Mouse (Mus musculus) spleen, adult 12 weeks (tissue): Measurements from ENCODE around the gene Exph5.

ENCODE experiments used
- DNase-seq: peaks from one replicate; pipeline ENCODE4 v3.0.0; 2022; ENCODE audit warnings: low spot score

Exph5 gene

DNA sequence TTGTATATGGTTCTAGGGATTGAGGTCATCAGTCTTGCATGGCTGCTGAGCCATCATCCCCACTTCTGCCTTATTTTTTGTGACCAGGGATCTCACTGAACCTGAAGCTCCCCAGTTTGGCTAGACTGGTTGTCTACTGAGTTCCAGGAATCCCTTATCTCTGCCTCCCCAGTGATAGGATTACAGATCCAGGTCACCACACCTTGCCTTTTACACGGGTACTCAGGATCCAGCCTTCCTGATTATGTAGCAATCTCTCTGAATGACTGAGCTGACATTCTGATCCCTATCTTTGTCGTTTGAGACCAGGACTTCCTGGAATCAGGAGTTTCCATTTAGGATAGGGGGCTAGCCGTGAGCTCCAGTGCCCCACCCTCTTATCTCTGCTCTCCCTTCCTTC lies 69.9 kb downstream of the Exph5 start:
- DNase-seq: no peak

- DNase-seq: no peak
Observed at GRCm38 (mm10) chr9:53375907-53376306, 74.4 kb downstream of the Exph5 start.

GRCm38 (mm10) chr9:53376820-53377219 lies 75.3 kb downstream of the Exph5 start:
- no peak for DNase-seq

DNA sequence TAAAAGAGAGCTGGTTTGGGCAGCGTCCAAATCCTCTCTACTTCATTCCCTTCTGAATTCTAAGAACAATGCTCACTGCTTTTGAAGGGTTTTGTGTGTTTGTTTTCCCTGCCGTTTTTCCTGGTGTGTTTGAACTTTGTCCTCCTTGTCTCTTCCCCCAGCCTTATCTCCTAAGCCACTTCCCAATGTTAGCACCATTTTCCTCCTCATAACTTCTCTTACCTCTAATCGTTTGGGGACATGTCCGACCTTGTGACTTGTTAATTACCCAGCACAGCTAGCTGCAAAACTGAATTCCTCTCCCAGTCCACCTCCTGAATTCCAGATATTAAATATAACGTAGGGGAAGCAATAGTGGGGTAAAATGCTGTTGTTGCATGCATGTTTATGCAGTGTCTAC lies 76.1 kb downstream of the Exph5 start:
- DNase-seq: no peak

- no peak for DNase-seq
Observed at GRCm38 (mm10) chr9:53378171-53378570, 76.7 kb downstream of the Exph5 start.

DNA sequence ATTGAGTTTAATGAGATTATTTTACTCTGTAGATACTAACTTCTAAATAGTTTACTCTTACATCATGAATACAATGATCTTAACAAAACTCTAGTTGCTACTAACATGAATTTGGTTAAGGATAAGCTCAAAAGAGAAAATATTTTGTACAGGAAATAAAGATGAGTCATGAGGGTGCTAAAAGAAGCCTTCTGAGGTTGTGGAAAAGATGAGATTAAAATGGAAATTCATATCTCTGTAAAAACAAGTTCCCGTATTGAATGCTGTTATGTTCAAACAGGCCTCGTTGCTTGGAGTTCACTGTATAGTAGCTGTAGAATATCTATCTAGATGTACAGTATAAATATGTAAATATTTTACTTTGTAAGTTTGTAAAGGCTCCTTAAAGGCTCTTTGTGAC lies 79.1 kb downstream of the Exph5 start:
- no peak for DNase-seq

DNA sequence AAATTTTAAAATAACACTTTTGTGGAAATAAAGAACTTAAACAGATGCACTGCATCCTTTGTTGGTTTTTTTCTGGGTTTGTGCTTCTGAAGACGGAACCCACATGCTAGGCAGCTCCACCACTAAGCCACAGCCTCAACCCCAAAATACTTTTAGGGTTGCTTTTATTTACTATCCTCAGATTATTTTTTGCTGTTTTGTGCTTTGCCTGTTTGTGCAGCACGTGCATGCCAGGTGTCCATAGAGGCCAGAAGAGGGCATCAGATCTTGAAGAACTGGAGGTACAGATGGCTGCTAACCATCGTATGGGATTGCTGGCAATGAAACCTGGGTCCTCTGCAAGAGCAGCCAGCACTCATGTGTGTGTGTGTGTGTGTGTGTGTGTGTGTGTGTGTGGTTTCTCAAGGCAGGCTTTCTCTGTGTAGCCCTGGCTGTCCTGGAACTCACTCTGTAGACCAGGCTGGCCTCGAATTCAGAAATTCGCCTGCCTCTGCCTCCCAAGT lies 79.7 kb downstream of the Exph5 start:
- no peak for DNase-seq

DNA sequence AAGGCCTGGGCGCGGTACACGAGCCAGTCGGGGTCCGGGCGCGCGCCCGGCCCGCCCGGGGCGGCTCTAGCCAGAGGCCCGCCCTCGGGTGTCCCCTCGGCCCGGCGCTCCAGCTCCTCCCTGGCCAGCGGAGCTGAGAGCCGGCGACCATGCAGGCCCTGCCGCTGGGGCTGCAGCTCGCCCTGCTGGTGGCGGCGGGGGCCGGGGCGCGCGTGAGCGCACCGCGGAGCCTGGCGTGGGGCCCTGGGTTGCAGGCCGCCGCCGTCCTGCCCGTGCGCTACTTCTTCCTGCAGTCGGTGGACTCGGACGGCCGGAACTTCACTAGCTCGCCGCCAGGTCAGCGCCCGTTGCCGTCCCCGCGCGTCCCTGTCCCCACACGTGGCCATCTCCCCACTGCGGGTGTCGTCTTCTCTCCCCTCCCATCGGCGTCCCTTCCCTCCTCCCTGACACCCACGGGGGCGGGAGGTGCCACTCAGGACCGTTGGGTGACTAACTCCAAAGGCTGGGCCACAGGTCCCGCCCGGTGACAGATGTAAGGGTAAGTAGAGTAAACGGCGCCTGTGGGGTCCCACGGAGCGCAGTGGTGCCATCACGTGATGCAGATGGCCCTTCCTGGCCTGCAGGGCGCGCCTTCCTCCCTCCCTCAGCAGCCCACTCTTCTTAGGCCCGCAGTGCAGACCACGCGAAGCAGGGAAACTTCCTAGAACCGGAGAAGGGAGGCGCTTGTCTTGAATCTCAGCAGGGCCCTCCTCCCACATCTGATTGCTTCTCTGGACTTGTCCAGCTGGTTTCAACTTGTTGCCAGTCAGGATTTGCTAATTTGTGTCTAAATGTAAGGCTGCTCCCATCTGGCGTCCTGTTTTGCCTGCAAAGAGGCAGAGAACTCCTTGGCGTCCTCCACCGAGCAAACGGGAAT lies 82.7 kb downstream of the Exph5 start, which contains the start of gene Kdelc2:
Gene Kdelc2 (plus strand): TSS at position 75 of the 916 bp plus-strand sequence.
- DNase-seq: no peak

DNA sequence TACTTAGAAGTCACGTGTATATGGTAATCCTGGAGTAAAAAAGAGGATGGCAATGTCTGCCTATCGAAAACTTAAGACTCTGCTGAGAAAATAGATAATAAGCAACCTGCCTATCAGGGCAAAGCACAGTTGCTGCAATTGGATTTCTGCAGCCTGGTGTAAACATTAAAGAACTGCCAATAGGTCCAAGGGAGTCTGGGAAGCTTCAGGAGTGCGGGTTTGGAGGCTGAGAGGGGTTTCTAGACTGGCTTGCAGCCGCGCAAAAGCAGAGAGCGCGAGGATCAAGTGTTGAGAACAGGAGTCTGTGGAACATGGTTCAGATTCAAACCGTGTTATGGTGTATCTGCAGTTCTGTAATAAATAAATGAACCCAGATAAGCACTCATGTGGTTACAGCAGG lies 83.4 kb downstream of the Exph5 start:
- no peak for DNase-seq

DNA sequence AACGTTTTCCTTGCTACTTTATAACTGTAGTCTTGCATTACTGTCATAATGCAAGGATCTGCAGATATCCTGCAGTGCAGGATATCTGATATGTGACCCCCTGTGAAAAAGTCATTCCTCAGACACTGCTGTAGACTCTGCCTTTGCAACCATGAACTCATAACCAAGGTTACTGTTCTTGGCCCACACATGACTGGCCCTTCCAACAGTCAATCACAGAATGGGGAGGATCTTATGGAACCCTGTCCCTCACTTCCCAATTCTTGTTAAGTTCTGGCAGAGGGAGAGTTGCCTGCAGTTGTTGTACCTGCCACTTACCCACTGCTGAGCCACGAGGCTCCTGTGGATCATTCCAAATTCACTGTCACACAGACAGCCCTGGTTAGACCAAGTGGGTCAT lies 86.0 kb downstream of the Exph5 start:
- DNase-seq: no peak

GRCm38 (mm10) chr9:53389109-53389508 lies 87.6 kb downstream of the Exph5 start:
- no peak for DNase-seq

DNA sequence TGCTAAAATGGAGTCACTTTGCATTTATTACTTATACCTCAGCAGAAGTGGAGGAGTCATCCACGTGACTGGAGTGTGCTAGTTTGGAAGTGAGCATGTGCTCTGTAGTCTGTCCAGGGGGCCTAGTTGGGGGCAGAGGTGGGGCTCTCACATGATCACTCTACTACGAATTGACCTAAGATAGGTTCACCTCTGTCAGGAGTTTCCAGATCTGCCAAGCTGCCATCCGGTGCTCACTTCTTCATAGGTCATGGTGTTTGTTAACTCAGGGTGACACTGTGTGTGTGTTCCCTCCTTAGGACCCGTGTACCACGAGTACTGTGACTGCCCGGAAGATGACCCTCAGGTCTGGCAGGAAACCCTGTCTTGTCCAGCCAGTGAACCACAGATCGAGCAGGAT lies 88.7 kb downstream of the Exph5 start:
- no peak for DNase-seq

GRCm38 (mm10) chr9:53397685-53398387 lies 96.4 kb downstream of the Exph5 start:
- no peak for DNase-seq

- peak; percentile 33 for DNase-seq
Observed at GRCm38 (mm10) chr9:53398388-53398700, 96.9 kb downstream of the Exph5 start.

DNA sequence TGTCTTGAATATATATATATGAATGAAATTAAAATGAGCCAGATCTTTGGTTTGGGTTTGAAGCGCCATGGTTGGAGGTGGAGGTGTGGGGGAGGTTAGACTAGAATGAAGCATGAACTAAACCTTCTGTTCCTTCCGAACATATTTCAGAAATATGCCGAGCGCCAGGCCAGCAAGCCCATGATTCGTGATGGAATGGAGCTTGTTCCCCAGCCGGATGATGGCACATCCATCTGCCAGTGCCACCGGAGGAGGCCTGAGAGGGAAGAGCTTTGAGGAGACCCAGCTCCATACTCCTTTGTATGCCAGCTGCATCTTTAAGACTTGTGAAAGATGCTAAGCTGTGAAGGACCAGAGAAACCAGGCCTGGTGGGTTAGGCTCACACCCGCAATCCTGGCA lies 98.1 kb downstream of the Exph5 start:
- DNase-seq: no peak

DNA sequence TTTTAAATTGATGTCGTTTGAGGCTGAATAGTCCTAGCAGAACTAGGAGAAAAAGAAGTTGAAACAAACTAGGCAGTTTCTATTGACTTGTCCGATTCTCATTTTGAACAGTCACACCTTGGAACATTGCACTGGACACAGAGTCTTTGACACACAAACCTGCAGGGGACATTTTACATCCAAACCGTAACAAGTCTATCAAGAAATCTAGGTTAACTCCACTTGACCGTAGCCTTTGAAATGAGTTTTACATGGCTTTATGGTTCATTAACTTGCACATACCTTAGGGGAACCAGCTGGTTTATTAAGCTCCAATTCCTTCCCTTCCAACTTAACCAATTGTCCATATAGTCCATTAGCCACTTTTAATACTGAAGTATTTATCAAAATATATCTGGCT lies 99.2 kb downstream of the Exph5 start:
- no peak for DNase-seq

DNA sequence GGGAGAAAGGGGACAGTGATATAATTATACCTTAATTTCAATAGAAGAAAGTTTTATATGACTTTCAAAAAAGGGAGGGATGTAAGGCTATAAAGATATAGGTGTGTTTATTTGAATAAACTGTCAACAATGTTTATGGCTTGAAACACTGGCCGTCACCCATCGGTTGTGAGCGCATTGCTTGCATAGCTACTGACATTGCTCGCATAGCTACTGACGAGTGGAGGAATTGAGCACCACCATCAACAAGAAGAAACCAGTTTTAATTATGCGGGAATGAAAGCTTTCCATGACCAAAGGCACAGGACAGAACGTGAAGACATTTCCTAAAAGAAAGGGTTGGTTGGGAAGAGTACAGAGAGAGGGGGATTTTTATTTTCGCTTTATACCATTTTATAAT lies 99.7 kb downstream of the Exph5 start:
- no peak for DNase-seq

GRCm38 (mm10) chr9:53402291-53402711 lies 100.8 kb downstream of the Exph5 start, which contains the start of gene 4930550C14Rik:
4930550C14Rik (plus strand) TSS chr9:53402325.
- no peak for DNase-seq

DNA sequence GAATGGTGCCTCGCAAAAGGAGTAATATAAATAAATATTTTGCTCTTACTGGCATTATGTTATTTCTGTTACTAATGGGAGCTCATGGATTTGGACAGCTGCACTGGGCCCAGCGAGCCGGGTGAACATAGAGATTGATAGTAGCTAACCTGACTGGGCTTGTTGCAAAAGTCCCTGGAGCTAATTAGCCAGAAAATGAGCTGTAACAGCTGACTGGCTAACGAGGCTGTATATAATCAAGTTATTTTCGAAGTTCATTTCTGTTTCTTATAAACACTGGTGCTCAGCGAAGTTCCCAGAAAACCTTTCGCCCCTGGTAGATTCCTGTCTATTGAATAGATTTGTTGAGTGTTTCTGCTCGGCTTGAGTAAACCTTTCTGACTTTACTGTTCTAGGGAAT lies 101.5 kb downstream of the Exph5 start:
- no peak for DNase-seq

- DNase-seq: no peak
Observed at GRCm38 (mm10) chr9:53404050-53404752, 102.7 kb downstream of the Exph5 start.

GRCm38 (mm10) chr9:53404753-53405722 lies 103.6 kb downstream of the Exph5 start:
- peak; percentile 50 for DNase-seq
